Mouse (Mus musculus) spleen, postnatal 14 days (tissue): ENCODE data around the gene Myo19.
"Not testable (repeated sequence)": the region's sequence is repeated elsewhere in the genome, so short reads cannot be mapped to it uniquely, and the experiment has no call there.

ENCODE experiments used
- DNase-seq, 2 experiments: peaks; one replicate each; pipeline ENCODE4 v3.0.0; 2021 to 2022; ENCODE audit warnings: low spot score in 2 of 2

Myo19 gene

GRCm38 (mm10) chr11:84879772-84880464 lies at the start of gene Myo19, which contains the start of gene Pigw:
TSS of gene Myo19 (plus strand) at chr11:84880148.
TSS of gene Pigw (minus strand) at chr11:84880285.
- peak; percentile 66 to 73 for DNase-seq

- no peak for DNase-seq
Measured at GRCm38 (mm10) chr11:84839330-84839729, 40.6 kb upstream of the Myo19 start.

- DNase-seq, result no peak
Measured at GRCm38 (mm10) chr11:84846741-84847474, 33.0 kb upstream of the Myo19 start.

- no peak for DNase-seq
Measured at GRCm38 (mm10) chr11:84847475-84848090, 32.4 kb upstream of the Myo19 start.

GRCm38 (mm10) chr11:84855285-84855684 lies 24.7 kb upstream of the Myo19 start:
- DNase-seq, result no peak

GRCm38 (mm10) chr11:84865268-84865667 lies 14.7 kb upstream of the Myo19 start:
- DNase-seq, result no peak

GRCm38 (mm10) chr11:84867586-84867985 lies 12.4 kb upstream of the Myo19 start:
- no peak for DNase-seq

- DNase-seq, result no peak
Measured at GRCm38 (mm10) chr11:84868786-84869259, 11.1 kb upstream of the Myo19 start.

GRCm38 (mm10) chr11:84869537-84870232 lies 10.3 kb upstream of the Myo19 start:
- peak; percentile 81 to 90 for DNase-seq

GRCm38 (mm10) chr11:84870337-84871043 lies 9.5 kb upstream of the Myo19 start, which contains the start of gene Ggnbp2:
TSS of gene Ggnbp2 (minus strand) at chr11:84870817.
- peak; percentile 88 to 92 for DNase-seq

- DNase-seq, result no peak
Measured at GRCm38 (mm10) chr11:84871046-84871445, 8.9 kb upstream of the Myo19 start.

- DNase-seq, result no peak
Measured at GRCm38 (mm10) chr11:84871548-84872069, 8.3 kb upstream of the Myo19 start.

GRCm38 (mm10) chr11:84873042-84873833 lies 6.7 kb upstream of the Myo19 start:
- DNase-seq, result no peak

- not testable (repeated sequence) for DNase-seq
Measured at GRCm38 (mm10) chr11:84876020-84876419, 3.9 kb upstream of the Myo19 start.

GRCm38 (mm10) chr11:84879007-84879771 lies 759 bp upstream of the Myo19 start:
- no peak for DNase-seq

GRCm38 (mm10) chr11:84880465-84880961 lies 565 bp downstream of the Myo19 start:
- peak in 1 of 2 experiments; percentile 41 for DNase-seq

- DNase-seq, result no peak
Measured at GRCm38 (mm10) chr11:84880971-84881370, 1.0 kb downstream of the Myo19 start.

- DNase-seq, result no peak
Measured at GRCm38 (mm10) chr11:84882346-84882745, 2.4 kb downstream of the Myo19 start.

- no peak for DNase-seq
Measured at GRCm38 (mm10) chr11:84885238-84885637, 5.3 kb downstream of the Myo19 start.
